Mouse (Mus musculus): ENCODE data around the gene Sp140. TPM values are rescaled to one million over a fixed set of nuclear protein-coding genes. Genes with fewer than 3 reads are reported as not detected.

Gene Sp140
- polyA plus RNA-seq, 1 experiment from 2014 or later = 0.91 TPM

GRCm38 (mm10) chr1:85680226-85680625, 80.0 kb downstream of the Sp140 start:
- no peaks in the 10 kb centered on the region for H3K9me3 ChIP-seq (replicated peaks)
- no peak for DNase-seq (ENCODE audit: low spot score)
- H3K4me1 ChIP-seq = 0 out of 2 replicates have a peak, but pooled peaks cover 8% of the 10 kb centered on the region
- no peak overlapping the region for H3K4me3 ChIP-seq
- H3K27ac ChIP-seq = peak overlapping the region; percentile 58
- no peaks in the 10 kb centered on the region for H3K36me3 ChIP-seq
- WGBS = 61% methylated on average over 4 of the region's 4 CpGs
- H3K27me3 ChIP-seq (ENCODE audit: low read depth, poor library complexity, severe bottlenecking) = no peaks in the 10 kb centered on the region

GRCm38 (mm10) chr1:85686666-85687065, 86.5 kb downstream of the Sp140 start:
- no peaks in the 10 kb centered on the region for H3K36me3 ChIP-seq
- H3K9me3 ChIP-seq (replicated peaks) = no peaks in the 10 kb centered on the region
- H3K27ac ChIP-seq = no peak overlapping the region
- H3K27me3 ChIP-seq (ENCODE audit: low read depth, poor library complexity, severe bottlenecking) = no peaks in the 10 kb centered on the region
- DNase-seq (ENCODE audit: low spot score) = no peak
- no peak overlapping the region for H3K4me3 ChIP-seq
- WGBS = 56% methylated on average over 5 of the region's 5 CpGs
- H3K4me1 ChIP-seq = peaks cover 7% of the 10 kb centered on the region

- Histone ChIP-seq H3K27me3 (ENCODE audit: low read depth, poor library complexity, severe bottlenecking) (no peaks in the 10 kb centered on the region), H3K27ac (0 out of 2 replicates have a peak overlapping the region, but pooled peaks have one; percentile 14)
Measured at GRCm38 (mm10) chr1:85687346-85687745, 87.2 kb downstream of the Sp140 start.

GRCm38 (mm10) chr1:85690544-85690943, 90.4 kb downstream of the Sp140 start:
- Histone ChIP-seq H3K36me3 (no peaks in the 10 kb centered on the region), H3K27me3 (ENCODE audit: low read depth, poor library complexity, severe bottlenecking) (no peaks in the 10 kb centered on the region), H3K27ac (no peak overlapping the region), H3K9me3 (replicated peaks) (no peaks in the 10 kb centered on the region), H3K4me3 (no peak overlapping the region), H3K4me1 (peaks cover 7% of the 10 kb centered on the region)
- no peak for DNase-seq (ENCODE audit: low spot score)
- WGBS = 86% methylated on average over 3 of the region's 3 CpGs

More at GRCm38 (mm10) chr1:85687346-85687745, 87.2 kb downstream of the Sp140 start:
- 64% methylated on average over 5 of the region's 5 CpGs for WGBS
- Histone ChIP-seq H3K4me3 (no peak overlapping the region), H3K4me1 (peaks cover 7% of the 10 kb centered on the region), H3K36me3 (no peaks in the 10 kb centered on the region), H3K9me3 (replicated peaks) (no peaks in the 10 kb centered on the region)
- DNase-seq (ENCODE audit: low spot score) = no peak

- Histone ChIP-seq H3K36me3 (no peaks in the 10 kb centered on the region), H3K4me3 (no peak overlapping the region), H3K27me3 (ENCODE audit: low read depth, poor library complexity, severe bottlenecking) (no peaks in the 10 kb centered on the region), H3K9me3 (replicated peaks) (no peaks in the 10 kb centered on the region), H3K27ac (no peak overlapping the region), H3K4me1 (peaks cover 5% of the 10 kb centered on the region)
- no peak for DNase-seq (ENCODE audit: low spot score)
- 82% methylated on average over 1 of the region's 1 CpGs for WGBS
Measured at GRCm38 (mm10) chr1:85692281-85692680, 92.1 kb downstream of the Sp140 start.

- Histone ChIP-seq H3K4me1 (no peaks in the 10 kb centered on the region), H3K36me3 (no peaks in the 10 kb centered on the region), H3K27ac (no peak overlapping the region), H3K9me3 (replicated peaks) (no peaks in the 10 kb centered on the region), H3K27me3 (ENCODE audit: low read depth, poor library complexity, severe bottlenecking) (no peaks in the 10 kb centered on the region), H3K4me3 (no peak overlapping the region)
- no peak for DNase-seq (ENCODE audit: low spot score)
- 79% methylated on average over 3 of the region's 3 CpGs for WGBS
Measured at GRCm38 (mm10) chr1:85693280-85693679, 93.1 kb downstream of the Sp140 start.

Other genes starting within 250 kb of the Sp140 start
- not detected in 2 replicates for gene G530012D18Rik, start 24.7 kb upstream of the Sp140 start, polyA plus RNA-seq (2016; fragmentation: Nextera tagmentation; extraction: Ambion mirVana)
- gene Sp110, start 1.6 kb upstream of the Sp140 start, polyA plus RNA-seq (2016; fragmentation: Nextera tagmentation; extraction: Ambion mirVana) = 0.39 and 0.68 TPM in 2 replicates
- 0.24 and 0.29 TPM in 2 replicates for gene Sp100, start 49.6 kb downstream of the Sp140 start, polyA plus RNA-seq (2016; fragmentation: Nextera tagmentation; extraction: Ambion mirVana)
- 0.48 and 0.74 TPM in 2 replicates for gene A630001G21Rik, start 178.3 kb downstream of the Sp140 start, polyA plus RNA-seq (2016; fragmentation: Nextera tagmentation; extraction: Ambion mirVana)
- gene Cab39, start 193.1 kb downstream of the Sp140 start, polyA plus RNA-seq (2016; fragmentation: Nextera tagmentation; extraction: Ambion mirVana) = 28.1 and 33.5 TPM in 2 replicates

All from limb, embryonic 10.5 days (tissue).